Mouse (Mus musculus): ENCODE data around the gene Nckipsd. TPM values are rescaled to one million over a fixed set of nuclear protein-coding genes. Genes with fewer than 3 reads are reported as not detected.

The Nckipsd gene
- polyA plus RNA-seq, 1 experiment, result 58.8 TPM

- peak; percentile 61 to 71 for DNase-seq (ENCODE audit: extremely low spot score in 1 of 2, low spot score in 1 of 2)
Observed at GRCm38 (mm10) chr9:108842989-108843388, 34.8 kb downstream of the Nckipsd start.

DNA sequence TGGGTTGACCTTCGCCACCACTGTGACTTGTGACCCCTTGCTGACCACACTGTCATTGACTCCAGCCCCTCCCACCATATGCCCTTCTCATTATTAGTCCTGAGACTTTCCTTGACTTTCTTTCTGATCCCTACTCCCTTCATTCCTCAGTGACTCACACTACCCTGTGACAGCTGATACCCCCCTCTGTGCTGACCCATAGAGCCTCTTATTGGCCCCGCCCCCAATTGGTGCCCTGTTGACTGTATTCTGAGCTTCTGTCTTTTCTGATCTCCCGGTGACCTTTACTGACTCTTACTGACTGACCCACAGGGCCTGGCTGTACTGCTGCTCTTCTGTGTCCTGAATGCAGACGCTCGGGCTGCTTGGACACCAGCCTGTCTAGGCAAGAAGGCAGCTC is 37.2 kb downstream of the Nckipsd start:
- DNase-seq (ENCODE audit: extremely low spot score in 1 of 2, low spot score in 1 of 2), result no peak

DNA sequence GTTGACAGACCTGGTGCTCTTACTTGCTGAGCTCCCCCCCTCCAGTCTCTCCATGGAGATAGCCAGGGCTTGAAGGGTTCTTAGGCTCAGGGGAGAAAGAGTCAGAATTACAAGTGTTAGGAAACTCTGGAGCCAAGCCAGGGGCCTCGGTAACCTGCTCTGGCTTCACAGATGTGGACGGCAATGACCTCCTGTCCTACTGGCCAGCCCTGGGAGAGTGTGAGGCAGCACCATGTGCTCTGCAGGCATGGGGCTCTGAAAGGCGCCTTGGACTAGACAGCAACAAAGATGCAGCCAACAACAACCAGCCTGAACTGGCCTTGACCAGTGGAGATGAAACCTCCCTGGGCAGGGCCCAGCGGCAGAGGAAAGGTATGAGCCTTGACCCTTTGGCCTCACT is 39.2 kb downstream of the Nckipsd start:
- no peak for DNase-seq (ENCODE audit: extremely low spot score in 1 of 2, low spot score in 1 of 2)

DNA sequence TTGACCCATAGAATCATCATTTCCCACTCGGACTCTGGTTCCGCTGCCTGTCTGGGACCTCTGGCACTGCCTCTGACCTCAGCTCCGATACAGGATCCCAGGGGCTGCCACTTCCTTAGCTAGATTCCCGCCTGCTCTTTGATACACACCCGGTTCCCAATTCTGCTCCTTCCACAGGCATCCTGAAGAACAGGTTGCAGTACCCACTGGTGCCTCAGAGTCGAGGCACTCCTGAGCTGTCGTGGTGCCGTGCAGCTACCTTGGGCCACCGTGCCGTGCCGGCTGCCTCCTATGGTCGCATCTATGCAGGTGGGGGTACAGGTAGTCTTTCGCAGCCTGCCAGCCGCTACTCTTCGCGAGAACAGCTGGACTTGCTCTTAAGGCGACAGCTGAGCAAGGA is 40.3 kb downstream of the Nckipsd start:
- no peak for DNase-seq (ENCODE audit: extremely low spot score in 1 of 2, low spot score in 1 of 2)

DNA sequence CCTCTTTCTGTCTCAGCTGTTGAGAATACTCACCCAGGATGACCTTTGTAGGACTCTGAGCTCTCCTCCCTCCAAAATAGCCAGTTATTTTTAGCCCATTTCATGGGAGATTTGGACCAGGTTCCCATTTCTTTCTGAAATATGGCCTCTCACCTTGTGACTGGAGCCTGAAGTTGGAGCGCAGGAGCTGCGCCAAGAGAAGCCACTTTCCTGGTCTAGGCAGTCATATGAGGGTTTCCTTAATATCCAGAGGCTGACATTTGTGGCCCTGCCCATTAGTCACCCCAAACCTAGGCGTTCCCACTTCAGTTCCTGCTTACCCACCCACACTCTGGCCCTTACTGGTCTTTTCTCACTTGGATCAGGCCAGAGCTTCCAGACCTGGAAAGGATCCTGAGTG is 44.8 kb downstream of the Nckipsd start, which contains the start of gene Slc26a6:
TSS of gene Slc26a6 (plus strand) at position 308 of the 400 bp plus-strand sequence.
- no peak for DNase-seq (ENCODE audit: extremely low spot score in 1 of 2, low spot score in 1 of 2)

GRCm38 (mm10) chr9:108853635-108854240 is 45.6 kb downstream of the Nckipsd start:
- peak; percentile 88 to 96 for DNase-seq (ENCODE audit: extremely low spot score in 1 of 2, low spot score in 1 of 2)

GRCm38 (mm10) chr9:108854241-108854696 is 46.1 kb downstream of the Nckipsd start:
- DNase-seq (ENCODE audit: extremely low spot score in 1 of 2, low spot score in 1 of 2), result peak; percentile 73 to 88

GRCm38 (mm10) chr9:108855335-108855734 is 47.2 kb downstream of the Nckipsd start:
- DNase-seq (ENCODE audit: extremely low spot score in 1 of 2, low spot score in 1 of 2), result no peak

- no peak for DNase-seq (ENCODE audit: extremely low spot score in 1 of 2, low spot score in 1 of 2)
Observed at GRCm38 (mm10) chr9:108858792-108859527, 50.8 kb downstream of the Nckipsd start.

Other genes with a start within 250 kb of the Nckipsd start
- 72.2 and 74.4 TPM in 2 replicates for gene Impdh2, start 248.1 kb upstream of the Nckipsd start, polyA plus RNA-seq (2012; rRNA removed)
- gene Ndufaf3, start 240.9 kb upstream of the Nckipsd start, polyA plus RNA-seq (2012; rRNA removed), result 61.2 and 63.4 TPM in 2 replicates
- gene Dalrd3, start 238.5 kb upstream of the Nckipsd start, polyA plus RNA-seq (2012; rRNA removed), result 259 and 275 TPM in 2 replicates
- 114 and 138 TPM in 2 replicates for gene Wdr6, start 229.6 kb upstream of the Nckipsd start, polyA plus RNA-seq (2012; rRNA removed)
- gene P4htm, start 210.7 kb upstream of the Nckipsd start, polyA plus RNA-seq (2012; rRNA removed), result 105 TPM in 2 replicates
- gene Arih2, start 159.0 kb upstream of the Nckipsd start, polyA plus RNA-seq (2012; rRNA removed), result 47.2 and 49.0 TPM in 2 replicates
- 14.3 and 15.2 TPM in 2 replicates for gene Slc25a20, start 146.3 kb upstream of the Nckipsd start, polyA plus RNA-seq (2012; rRNA removed)
- 21.9 and 23.3 TPM in 2 replicates for gene Prkar2a, start 119.1 kb upstream of the Nckipsd start, polyA plus RNA-seq (2012; rRNA removed)
- gene Ip6k2, start 24.6 kb upstream of the Nckipsd start, polyA plus RNA-seq (2012; rRNA removed), result 204 and 217 TPM in 2 replicates
- gene Celsr3, start 18.0 kb downstream of the Nckipsd start, polyA plus RNA-seq (2012; rRNA removed), result 67.4 and 74.7 TPM in 2 replicates
- gene Slc26a6, start 44.9 kb downstream of the Nckipsd start, polyA plus RNA-seq (2012; rRNA removed), result 19.5 and 20.7 TPM in 2 replicates
- 0.50 TPM in 2 replicates for gene Tmem89, start 106.3 kb downstream of the Nckipsd start, polyA plus RNA-seq (2012; rRNA removed)
- 467 and 477 TPM in 2 replicates for gene Uqcrc1, start 128.3 kb downstream of the Nckipsd start, polyA plus RNA-seq (2012; rRNA removed)
- gene Col7a1, start 145.2 kb downstream of the Nckipsd start, polyA plus RNA-seq (2012; rRNA removed), result 12.1 and 13.2 TPM in 2 replicates
- 0.38 and 0.92 TPM in 2 replicates for gene Ucn2, start 177.6 kb downstream of the Nckipsd start, polyA plus RNA-seq (2012; rRNA removed)
- 17.9 and 18.1 TPM in 2 replicates for gene Pfkfb4, start 183.4 kb downstream of the Nckipsd start, polyA plus RNA-seq (2012; rRNA removed)
- 101 and 107 TPM in 2 replicates for gene Shisa5, start 230.2 kb downstream of the Nckipsd start, polyA plus RNA-seq (2012; rRNA removed)